Mouse (Mus musculus) urinary bladder, adult 2 months (tissue): ENCODE measurements at regions not wholly inside any gene's neighbourhood (a gene's known extent, or its start where the extent isn't known, plus 50 kb on each side); places are given as distances from the start of the nearest gene placed in this dataset.

Experiments
- DNase-seq: peaks from one replicate; pipeline ENCODE4 v3.0.0; 2022; ENCODE audit warnings: low spot score

GRCm38 (mm10) chr4:55203731-55204710, 145.8 kb upstream of the Rad23b start:
- no peak for DNase-seq

GRCm38 (mm10) chr4:55206226-55206625, 143.6 kb upstream of the Rad23b start:
- no peak for DNase-seq

GRCm38 (mm10) chr4:55207749-55208385, 142.0 kb upstream of the Rad23b start:
- no peak for DNase-seq

- DNase-seq = no peak
Observed at GRCm38 (mm10) chr4:55208386-55209345, 141.2 kb upstream of the Rad23b start.

GRCm38 (mm10) chr4:55215425-55216174, 134.2 kb upstream of the Rad23b start:
- DNase-seq = no peak

- no peak for DNase-seq
Observed at GRCm38 (mm10) chr4:55216175-55216545, 133.7 kb upstream of the Rad23b start.

GRCm38 (mm10) chr4:55225766-55226165, 124.1 kb upstream of the Rad23b start:
- DNase-seq = no peak

- no peak for DNase-seq
Observed at GRCm38 (mm10) chr4:55227394-55227793, 122.4 kb upstream of the Rad23b start.

GRCm38 (mm10) chr4:55231522-55231921, 118.3 kb upstream of the Rad23b start:
- DNase-seq = no peak

- DNase-seq = no peak
Observed at GRCm38 (mm10) chr4:55237856-55238255, 112.0 kb upstream of the Rad23b start.

- DNase-seq = peak; percentile 41
Observed at GRCm38 (mm10) chr4:55240450-55240849, 109.4 kb upstream of the Rad23b start.

- no peak for DNase-seq
Observed at GRCm38 (mm10) chr4:55242331-55242730, 107.5 kb upstream of the Rad23b start.

GRCm38 (mm10) chr4:55243091-55244058, 106.5 kb upstream of the Rad23b start:
- no peak for DNase-seq

- no peak for DNase-seq
Observed at GRCm38 (mm10) chr4:55245789-55246188, 104.1 kb upstream of the Rad23b start.

- no peak for DNase-seq
Observed at GRCm38 (mm10) chr4:55250334-55250733, 99.5 kb upstream of the Rad23b start.

GRCm38 (mm10) chr4:55251546-55251945, 98.3 kb upstream of the Rad23b start:
- DNase-seq = no peak

- no peak for DNase-seq
Observed at GRCm38 (mm10) chr4:55253769-55254168, 96.1 kb upstream of the Rad23b start.

GRCm38 (mm10) chr4:55271965-55272630, 77.7 kb upstream of the Rad23b start:
- no peak for DNase-seq

- DNase-seq = no peak
Observed at GRCm38 (mm10) chr4:55276300-55276952, 73.4 kb upstream of the Rad23b start.
